Mouse (Mus musculus) embryonic facial prominence, embryonic 11.5 days (tissue): ENCODE results near the gene Col27a1. TPM values are rescaled to one million over a fixed set of nuclear protein-coding genes. Genes with fewer than 3 reads are reported as not detected.

Experiments
- ATAC-seq: fragments of 200-750 bp; cut with Nextera tagmentation; replicated peaks from 2 replicates; pipeline ENCODE4 v1.8.0; 2017; ENCODE audit warnings: low read depth; ENCODE audit not compliant: insufficient number of reproducible peaks, low FRiP score, low TSS enrichment
- DNase-seq: peaks from one replicate; pipeline ENCODE4 v3.0.0-alpha.2; 2015; ENCODE audit warnings: low spot score
- H3K27ac ChIP-seq: fragments of 300-500 bp; sonication (generic); replicated peaks from 2 replicates; pipeline ENCODE4 v1.5.1; 2014; ENCODE audit warnings: mild to moderate bottlenecking, low read depth, low read length, control low read depth
- H3K27me3 ChIP-seq: fragments of 300-500 bp; sonication (generic); 2 replicates; pipeline ENCODE4 v1.6.1; 2014; ENCODE audit warnings: mild to moderate bottlenecking, low read length, moderate library complexity, mixed read lengths; ENCODE audit not compliant: control insufficient read depth, insufficient read depth
- H3K36me3 ChIP-seq: fragments of 300-500 bp; sonication (generic); replicated peaks from 2 replicates; pipeline ENCODE4 v1.6.1; 2014; ENCODE audit warnings: low read depth, mild to moderate bottlenecking, low read length, moderate library complexity, mixed read lengths; ENCODE audit not compliant: control insufficient read depth, insufficient read depth
- H3K4me1 ChIP-seq: fragments of 300-500 bp; sonication (generic); 2 replicates; pipeline ENCODE4 v1.6.1; 2014; ENCODE audit warnings: low read length, mixed read lengths; ENCODE audit not compliant: control insufficient read depth, insufficient read depth
- H3K4me2 ChIP-seq: fragments of 300-500 bp; sonication (generic); 2 replicates; pipeline ENCODE4 v1.6.1; 2014; ENCODE audit warnings: low read depth, mild to moderate bottlenecking, control low read depth, low read length, moderate library complexity
- H3K4me3 ChIP-seq: fragments of 300-500 bp; sonication (generic); 2 replicates; pipeline ENCODE4 v1.5.1; 2014; ENCODE audit warnings: low read depth, low read length, control low read depth
- H3K9ac ChIP-seq: fragments of 300-500 bp; sonication (generic); replicated peaks from 2 replicates; pipeline ENCODE4 v1.6.1; 2014; ENCODE audit warnings: mild to moderate bottlenecking, control low read depth, low read length
- H3K9me3 ChIP-seq: fragments of 300-500 bp; sonication (generic); replicated peaks from 2 replicates; pipeline ENCODE4 v1.6.1; 2016; ENCODE audit warnings: mild to moderate bottlenecking, low read length, inconsistent platforms, mixed read lengths; ENCODE audit not compliant: control insufficient read depth
- WGBS: fragments of 180-500 bp; shearing (Covaris S2); extraction: QIAGEN DNeasy Blood & Tissue Kit; methylation state at CpG from one replicate; pipeline ENCODE4 v1.1.7; 2014; 5-methylcytosine and 5-hydroxymethylcytosine counted together
- polyA plus RNA-seq: library from polyadenylated mRNA; unstranded; fragments of >200 nt; fragmentation: Nextera tagmentation; extraction: Ambion mirVana; gene quantifications from 2 replicates; pipeline ENCODE4 v1.2.1, GENCODE M21; 2014

The Col27a1 gene
- polyA plus RNA-seq, 1 experiment from 2014 or later: 4.9 TPM

DNA sequence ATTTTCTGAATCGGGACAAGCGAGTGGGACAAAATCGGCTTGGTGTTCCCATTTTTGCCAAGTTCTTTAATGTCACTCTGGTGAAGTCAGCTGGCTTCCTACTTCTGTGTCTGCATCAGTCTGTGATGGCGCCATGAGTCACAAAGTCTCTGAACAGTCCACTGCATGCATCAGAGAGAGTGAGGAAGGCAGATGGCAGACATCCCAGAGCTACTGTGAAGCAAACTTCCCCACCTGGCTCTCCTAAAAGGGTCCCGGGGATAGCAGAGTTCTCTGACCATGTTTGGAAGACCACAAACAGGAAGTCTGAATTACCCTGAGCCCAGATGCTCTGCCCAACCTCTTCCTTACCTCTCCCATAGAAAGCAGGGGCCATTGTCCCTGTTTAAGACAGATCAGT is 69.5 kb downstream of the Col27a1 start:
- no peak overlapping the region for H3K4me3 ChIP-seq
- H3K27me3 ChIP-seq: no peaks in the 10 kb centered on the region
- H3K4me1 ChIP-seq: no peaks in the 10 kb centered on the region
- DNase-seq (no peak), ATAC-seq (no peak)
- no peak overlapping the region for H3K27ac ChIP-seq
- H3K36me3 ChIP-seq: no peaks in the 10 kb centered on the region
- H3K9me3 ChIP-seq: no peaks in the 10 kb centered on the region
- H3K4me2 ChIP-seq: no peak overlapping the region
- no peak overlapping the region for H3K9ac ChIP-seq
- WGBS: 82% methylated on average over 5 of the region's 5 CpGs

- no peak overlapping the region for H3K9ac ChIP-seq
- no peak for ATAC-seq
- H3K9me3 ChIP-seq: no peaks in the 10 kb centered on the region
- no peak overlapping the region for H3K4me2 ChIP-seq
- no peaks in the 10 kb centered on the region for H3K27me3 ChIP-seq
- no peaks in the 10 kb centered on the region for H3K36me3 ChIP-seq
- 84% methylated on average over 4 of the region's 4 CpGs for WGBS
- DNase-seq: no peak
- no peak overlapping the region for H3K4me3 ChIP-seq
- 0 out of 2 replicates have a peak, but pooled peaks cover 2% of the 10 kb centered on the region for H3K4me1 ChIP-seq
- no peak overlapping the region for H3K27ac ChIP-seq
Measured at GRCm38 (mm10) chr4:63286034-63286433, 72.2 kb downstream of the Col27a1 start.

DNA sequence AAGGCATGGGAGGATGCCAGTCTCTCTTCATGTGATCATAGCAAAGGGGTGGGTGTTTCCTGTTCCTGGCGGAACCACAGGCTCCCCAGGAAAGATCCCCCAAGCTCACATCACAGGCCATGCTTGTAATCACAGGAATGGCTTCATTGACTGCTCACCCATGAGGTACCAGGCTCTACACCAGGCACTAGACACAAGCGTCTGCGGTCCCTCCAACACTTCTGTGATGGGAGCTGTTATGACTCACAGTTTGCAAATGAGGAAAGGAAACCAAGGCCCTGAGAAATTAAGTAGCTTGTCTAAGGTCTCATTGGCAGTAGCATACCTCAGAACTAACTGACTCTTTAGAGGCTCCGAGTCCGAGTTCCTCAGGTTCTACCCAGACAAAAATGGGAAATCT is 74.7 kb downstream of the Col27a1 start:
- no peak for ATAC-seq
- Histone ChIP-seq H3K9me3 (no peaks in the 10 kb centered on the region), H3K4me2 (no peak overlapping the region), H3K27ac (no peak overlapping the region), H3K27me3 (no peaks in the 10 kb centered on the region), H3K36me3 (0 out of 2 replicates have a peak, but pooled peaks cover 2% of the 10 kb centered on the region), H3K4me3 (no peak overlapping the region), H3K9ac (no peak overlapping the region), H3K4me1 (0 out of 2 replicates have a peak, but pooled peaks cover 2% of the 10 kb centered on the region)
- no peak for DNase-seq
- WGBS: 88% methylated on average over 5 of the region's 5 CpGs

DNA sequence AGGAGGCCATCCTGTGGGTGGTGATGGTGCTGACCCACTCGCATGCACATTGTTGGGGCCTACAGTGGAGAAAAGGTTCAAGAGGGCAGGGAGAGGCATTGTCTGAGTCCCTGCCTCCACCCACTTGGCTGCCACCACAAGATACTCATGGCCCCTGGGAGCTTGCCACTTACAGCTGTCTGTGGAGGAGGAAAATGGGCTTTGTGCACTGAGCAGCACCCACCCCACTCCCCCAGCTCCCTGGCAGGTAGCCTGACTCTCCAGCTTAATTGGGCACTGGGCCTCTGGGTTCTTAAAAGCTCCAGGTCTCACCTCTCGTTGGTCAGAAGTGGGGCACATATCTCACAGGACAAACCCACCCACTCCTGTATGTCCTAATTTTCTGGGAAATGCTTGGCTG is 76.3 kb downstream of the Col27a1 start:
- no peak overlapping the region for H3K4me3 ChIP-seq
- no peaks in the 10 kb centered on the region for H3K9me3 ChIP-seq
- ATAC-seq (no peak), DNase-seq (no peak)
- no peaks in the 10 kb centered on the region for H3K27me3 ChIP-seq
- 0 out of 2 replicates have a peak, but pooled peaks cover 2% of the 10 kb centered on the region for H3K4me1 ChIP-seq
- H3K27ac ChIP-seq: no peak overlapping the region
- H3K9ac ChIP-seq: no peak overlapping the region
- H3K36me3 ChIP-seq: 0 out of 2 replicates have a peak, but pooled peaks cover 2% of the 10 kb centered on the region
- no peak overlapping the region for H3K4me2 ChIP-seq
- 84% methylated on average over 2 of the region's 2 CpGs for WGBS

GRCm38 (mm10) chr4:63291075-63291474 is 77.3 kb downstream of the Col27a1 start:
- Histone ChIP-seq H3K9ac (no peak overlapping the region; the same call in 1 of the 2 replicates), H3K9me3 (no peaks in the 10 kb centered on the region), H3K4me3 (no peak overlapping the region), H3K4me2 (no peak overlapping the region), H3K36me3 (0 out of 2 replicates have a peak, but pooled peaks cover 2% of the 10 kb centered on the region), H3K27ac (peak overlapping the region; percentile 66), H3K27me3 (no peaks in the 10 kb centered on the region), H3K4me1 (0 out of 2 replicates have a peak, but pooled peaks cover 2% of the 10 kb centered on the region)
- 34% methylated on average over 7 of the region's 7 CpGs for WGBS
- peak; percentile 85 for ATAC-seq
- DNase-seq: peak; percentile 84

DNA sequence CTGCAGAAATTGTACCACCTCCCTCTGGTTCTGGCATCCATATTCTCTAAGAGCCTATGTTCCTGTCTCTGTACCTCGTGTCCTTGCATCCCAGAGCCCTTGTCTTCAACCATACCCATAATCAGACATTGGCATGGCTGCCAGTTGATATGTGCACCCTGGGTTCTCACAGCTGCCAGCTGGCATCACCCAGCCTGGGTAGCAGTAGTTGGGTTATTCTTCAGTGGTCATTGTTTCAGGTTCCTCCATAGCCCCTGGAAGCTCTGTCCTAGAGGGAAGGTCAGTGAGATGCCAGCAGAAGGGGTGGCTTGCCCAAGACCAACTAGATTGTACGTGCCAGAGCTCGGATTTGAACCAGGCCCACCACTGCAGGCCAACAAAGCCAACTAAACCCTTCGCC is 77.9 kb downstream of the Col27a1 start:
- DNase-seq (no peak), ATAC-seq (no peak)
- Histone ChIP-seq H3K4me3 (no peak overlapping the region), H3K36me3 (0 out of 2 replicates have a peak, but pooled peaks cover 2% of the 10 kb centered on the region), H3K4me2 (no peak overlapping the region), H3K27ac (no peak overlapping the region), H3K27me3 (no peaks in the 10 kb centered on the region), H3K9ac (no peak overlapping the region), H3K4me1 (0 out of 2 replicates have a peak, but pooled peaks cover 2% of the 10 kb centered on the region), H3K9me3 (no peaks in the 10 kb centered on the region)
- 87% methylated on average over 4 of the region's 4 CpGs for WGBS

GRCm38 (mm10) chr4:63295641-63296040 is 81.8 kb downstream of the Col27a1 start:
- H3K4me2 ChIP-seq: no peak overlapping the region
- ATAC-seq (no peak), DNase-seq (no peak)
- H3K9ac ChIP-seq: no peak overlapping the region
- H3K36me3 ChIP-seq: 0 out of 2 replicates have a peak, but pooled peaks cover 2% of the 10 kb centered on the region
- 76% methylated on average over 1 of the region's 1 CpGs for WGBS
- no peak overlapping the region for H3K4me3 ChIP-seq
- no peak overlapping the region for H3K27ac ChIP-seq
- H3K9me3 ChIP-seq: no peaks in the 10 kb centered on the region
- no peaks in the 10 kb centered on the region for H3K27me3 ChIP-seq
- 0 out of 2 replicates have a peak, but pooled peaks cover 2% of the 10 kb centered on the region for H3K4me1 ChIP-seq

DNA sequence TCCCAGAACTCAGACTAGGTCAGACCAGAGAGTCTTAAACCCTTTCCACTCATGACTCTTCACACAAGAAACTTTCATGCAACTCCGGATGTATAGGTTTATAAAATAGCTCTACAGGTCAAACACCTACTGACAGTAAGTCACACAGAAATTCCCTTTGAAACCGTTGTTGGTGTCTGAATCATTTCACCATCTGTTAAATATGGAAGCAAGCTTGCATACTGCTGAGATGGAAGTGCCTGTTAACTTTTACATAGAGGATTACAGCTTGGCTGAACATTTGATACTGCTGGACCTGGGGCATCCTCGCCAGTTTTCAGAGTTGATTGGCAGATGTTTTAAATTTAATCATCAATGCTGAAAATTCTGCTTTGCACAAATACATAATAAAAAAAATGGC is 82.5 kb downstream of the Col27a1 start:
- H3K27ac ChIP-seq: no peak overlapping the region
- 0 out of 2 replicates have a peak, but pooled peaks cover 2% of the 10 kb centered on the region for H3K36me3 ChIP-seq
- H3K4me1 ChIP-seq: no peaks in the 10 kb centered on the region
- no peak overlapping the region for H3K4me3 ChIP-seq
- H3K27me3 ChIP-seq: no peaks in the 10 kb centered on the region
- WGBS: 54% methylated on average over 3 of the region's 3 CpGs
- ATAC-seq (no peak), DNase-seq (no peak)
- H3K9me3 ChIP-seq: no peaks in the 10 kb centered on the region
- no peak overlapping the region for H3K4me2 ChIP-seq
- H3K9ac ChIP-seq: no peak overlapping the region
